ENCODE assay signal across 24 mouse cellular contexts in the genomic region with DNA sequence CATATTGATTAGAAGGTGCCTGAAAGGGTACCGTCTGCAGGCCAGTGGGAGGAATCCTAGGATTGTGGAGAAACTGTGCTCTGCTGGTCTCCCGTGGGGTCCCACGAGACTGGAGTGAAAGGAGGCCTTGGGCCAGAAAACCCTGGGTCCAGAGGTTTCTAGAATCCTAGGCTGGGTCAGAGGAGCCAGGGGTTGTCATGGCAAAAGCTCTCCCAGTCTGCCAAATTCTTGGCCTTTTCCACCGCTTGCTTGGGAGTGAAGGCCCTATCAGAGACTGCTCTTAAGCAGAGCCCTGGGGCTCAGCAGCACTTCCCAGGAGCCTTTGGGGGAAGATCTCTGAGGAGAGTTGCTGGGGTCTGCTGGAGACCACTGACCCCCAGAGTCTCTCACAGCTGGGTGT. TPM values are rescaled to one million over a fixed set of nuclear protein-coding genes. Genes with fewer than 3 reads are reported as not detected.
DNase-seq lines count a peak whose midpoint lies in the region; ATAC-seq lines count a peak whose summit lies in the region.
"Had no signal": no experiment of that assay in that cellular context is flagged by ENCODE, and none has a peak within 500 bp of the region (broad histone marks: within the 10 kb centered on the region; RNA-seq: fewer than 3 reads in every experiment).

No protein-coding gene starts in this region.

- H3K9me3 ChIP-seq in hindbrain, embryonic 13.5 days: 0 out of 2 replicates have a peak, but pooled peaks cover 3% of the 10 kb centered on the region
- no peaks in the 10 kb centered on the region for H3K9me3 ChIP-seq in hindbrain, embryonic 14.5 days (ENCODE audit: control insufficient read depth, low read length)
- H3K9me3 ChIP-seq in midbrain, embryonic 13.5 days: no peaks in the 10 kb centered on the region
- H3K9me3 ChIP-seq in midbrain, embryonic 14.5 days (ENCODE audit: control insufficient read depth, low read length): 0 out of 2 replicates have a peak, but pooled peaks cover 2% of the 10 kb centered on the region
- H3K9me3 ChIP-seq in hindbrain, embryonic 16.5 days (ENCODE audit: control insufficient read depth, low read length): no peaks in the 10 kb centered on the region
- H3K9me3 ChIP-seq: limb, embryonic 13.5 days had no signal

- no peak overlapping the region for H3K4me3 ChIP-seq in hindbrain, embryonic 13.5 days
- H3K4me3 ChIP-seq in hindbrain, embryonic 14.5 days (replicated peaks; ENCODE audit: low read length): no peak overlapping the region
- H3K4me3 ChIP-seq in midbrain, embryonic 13.5 days (replicated peaks): no peak overlapping the region
- no peak overlapping the region for H3K4me3 ChIP-seq in midbrain, embryonic 14.5 days (replicated peaks; ENCODE audit: low read depth, low read length)
- no peak overlapping the region for H3K4me3 ChIP-seq in hindbrain, embryonic 16.5 days (ENCODE audit: low read length)
- H3K4me3 ChIP-seq: forebrain, embryonic 10.5 days; heart, adult 2 months; limb, embryonic 13.5 days; liver, embryonic 12.5 days had no signal

- H3K4me1 ChIP-seq in hindbrain, embryonic 13.5 days (replicated peaks): peaks cover 12% of the 10 kb centered on the region
- H3K4me1 ChIP-seq in hindbrain, embryonic 14.5 days (replicated peaks; ENCODE audit: control insufficient read depth, insufficient read depth, low read length): 0 out of 2 replicates have a peak, but pooled peaks cover 5% of the 10 kb centered on the region
- H3K4me1 ChIP-seq in midbrain, embryonic 13.5 days (replicated peaks): peaks cover 20% of the 10 kb centered on the region
- H3K4me1 ChIP-seq in midbrain, embryonic 14.5 days (ENCODE audit: control insufficient read depth, insufficient read depth, low read length): peaks cover under 1% of the 10 kb centered on the region
- peaks cover 2% of the 10 kb centered on the region; the same call in 1 of the 2 replicates for H3K4me1 ChIP-seq in hindbrain, embryonic 16.5 days (ENCODE audit: control insufficient read depth, insufficient read depth, low read depth, low read length)
- H3K4me1 ChIP-seq: limb, embryonic 13.5 days; liver, embryonic 12.5 days had no signal

- 0 out of 2 replicates have a peak overlapping the region, but pooled peaks have one; percentile 2 for H3K9ac ChIP-seq in hindbrain, embryonic 13.5 days
- no peak overlapping the region for H3K9ac ChIP-seq in hindbrain, embryonic 14.5 days
- 0 out of 2 replicates have a peak overlapping the region, but pooled peaks have one; percentile 19 for H3K9ac ChIP-seq in midbrain, embryonic 13.5 days (replicated peaks)
- H3K9ac ChIP-seq in midbrain, embryonic 14.5 days (replicated peaks; ENCODE audit: low read length): no peak overlapping the region
- no peak overlapping the region for H3K9ac ChIP-seq in hindbrain, embryonic 16.5 days (ENCODE audit: low read depth, low read length)
- H3K9ac ChIP-seq: limb, embryonic 13.5 days; liver, embryonic 12.5 days had no signal

- no peaks in the 10 kb centered on the region for H3K27me3 ChIP-seq in hindbrain, embryonic 13.5 days
- H3K27me3 ChIP-seq in hindbrain, embryonic 14.5 days (ENCODE audit: control insufficient read depth, insufficient read depth, low read length): no peaks in the 10 kb centered on the region
- no peaks in the 10 kb centered on the region for H3K27me3 ChIP-seq in midbrain, embryonic 13.5 days
- H3K27me3 ChIP-seq in midbrain, embryonic 14.5 days (ENCODE audit: control insufficient read depth, insufficient read depth, low read length): no peaks in the 10 kb centered on the region
- no peaks in the 10 kb centered on the region for H3K27me3 ChIP-seq in hindbrain, embryonic 16.5 days (replicated peaks; ENCODE audit: control insufficient read depth, insufficient read depth, low read length)
- H3K27me3 ChIP-seq: limb, embryonic 13.5 days; liver, embryonic 12.5 days had no signal

- H3K36me3 ChIP-seq in hindbrain, embryonic 13.5 days: peaks cover 9% of the 10 kb centered on the region
- H3K36me3 ChIP-seq in hindbrain, embryonic 14.5 days (replicated peaks; ENCODE audit: control insufficient read depth, insufficient read depth): no peaks in the 10 kb centered on the region
- H3K36me3 ChIP-seq in midbrain, embryonic 13.5 days: peaks cover 6% of the 10 kb centered on the region
- no peaks in the 10 kb centered on the region for H3K36me3 ChIP-seq in midbrain, embryonic 14.5 days (ENCODE audit: control insufficient read depth, insufficient read depth, low read length)
- no peaks in the 10 kb centered on the region; the same call in 1 of the 2 replicates for H3K36me3 ChIP-seq in hindbrain, embryonic 16.5 days (ENCODE audit: control insufficient read depth, insufficient read depth, low read length)
- H3K36me3 ChIP-seq: limb, embryonic 13.5 days; liver, embryonic 12.5 days had no signal

- DNase-seq in hindbrain, embryonic 14.5 days (ENCODE audit: low spot score): no peak
- DNase-seq in midbrain, embryonic 14.5 days: no peak
- no peak for DNase-seq in embryo, embryonic 11 days
- DNase-seq in thymus, postnatal 36 days: no peak
- DNase-seq: adrenal gland, postnatal 36 days; cerebellum, adult 11 months; cerebellum, adult 9-11 months; gastrocnemius, postnatal 25 days; heart, adult 2 months; kidney, adult 18-20 months; kidney, postnatal 4 days; lung, adult 18-20 months; lung, postnatal 14 days; right cerebral cortex, postnatal 14 days had no signal

- H3K27ac ChIP-seq in hindbrain, embryonic 13.5 days: no peak overlapping the region
- no peak overlapping the region; the same call in 1 of the 2 replicates for H3K27ac ChIP-seq in hindbrain, embryonic 14.5 days
- H3K27ac ChIP-seq in midbrain, embryonic 13.5 days: peak overlapping the region; percentile 19; the same call in 1 of the 2 replicates
- H3K27ac ChIP-seq in midbrain, embryonic 14.5 days (replicated peaks; ENCODE audit: low read depth, low read length): no peak overlapping the region
- H3K27ac ChIP-seq in hindbrain, embryonic 16.5 days (ENCODE audit: low read depth, low read length): no peak overlapping the region
- H3K27ac ChIP-seq: forebrain, embryonic 10.5 days; heart, adult 2 months; limb, embryonic 13.5 days; liver, embryonic 12.5 days had no signal

- no peak for ATAC-seq in hindbrain, embryonic 13.5 days (ENCODE audit: low FRiP score)
- ATAC-seq in hindbrain, embryonic 14.5 days (ENCODE audit: low FRiP score): no peak
- ATAC-seq in midbrain, embryonic 13.5 days: no peak
- no peak for ATAC-seq in midbrain, embryonic 14.5 days (ENCODE audit: low FRiP score, low TSS enrichment)
- 0 out of 2 replicates have a peak, but pooled peaks have one; percentile 32 for ATAC-seq in hindbrain, embryonic 16.5 days
- ATAC-seq: activated CD4-positive, CD25-positive, alpha-beta regulatory T cell, adult 4 months; forebrain, embryonic 16.5 days; inflammation-experienced regulatory T-cells, adult 6 months; liver, embryonic 12.5 days had no signal

- no peak overlapping the region for H3K4me2 ChIP-seq in hindbrain, embryonic 13.5 days
- H3K4me2 ChIP-seq in hindbrain, embryonic 14.5 days (replicated peaks): no peak overlapping the region
- no peak overlapping the region for H3K4me2 ChIP-seq in midbrain, embryonic 13.5 days (replicated peaks)
- H3K4me2 ChIP-seq in midbrain, embryonic 14.5 days (ENCODE audit: low read length): no peak overlapping the region
- no peak overlapping the region for H3K4me2 ChIP-seq in hindbrain, embryonic 16.5 days (ENCODE audit: low read length)
- H3K4me2 ChIP-seq: limb, embryonic 13.5 days; liver, embryonic 12.5 days had no signal

- 67% methylated on average over 4 of the region's 4 CpGs for WGBS in hindbrain, embryonic 13.5 days
- WGBS in hindbrain, embryonic 14.5 days: 58% methylated on average over 4 of the region's 4 CpGs
- 51% methylated on average over 4 of the region's 4 CpGs for WGBS in midbrain, embryonic 13.5 days
- WGBS in midbrain, embryonic 14.5 days: 37% methylated on average over 4 of the region's 4 CpGs
- 44% methylated on average over 4 of the region's 4 CpGs for WGBS in hindbrain, embryonic 16.5 days

RNA-seq across cellular contexts. Expression of a gene that starts 25.6 kb away (rescaled TPM):
- polyA plus RNA-seq in hindbrain, embryonic 13.5 days (2015; fragmentation: Nextera tagmentation; extraction: Ambion mirVana): 90.8 and 99.2 TPM in 2 replicates
- 108 and 117 TPM in 2 replicates for polyA plus RNA-seq in hindbrain, embryonic 14.5 days (2014; fragmentation: Nextera tagmentation; extraction: Ambion mirVana)
- polyA plus RNA-seq in midbrain, embryonic 13.5 days (2015; fragmentation: Nextera tagmentation; extraction: Ambion mirVana): 74.6 and 78.5 TPM in 2 replicates
- polyA plus RNA-seq in midbrain, embryonic 14.5 days (2014; fragmentation: Nextera tagmentation; extraction: Ambion mirVana): 96.7 and 100 TPM in 2 replicates
- 137 and 146 TPM in 2 replicates for polyA plus RNA-seq in hindbrain, embryonic 16.5 days (2015; fragmentation: Nextera tagmentation; extraction: Ambion mirVana)
- polyA plus RNA-seq: activated CD4-positive, CD25-positive, alpha-beta regulatory T cell, adult 4 months; C2C12 had no signal

Comparison
In these comparisons a context has a peak if more than half of its experiments do, and no peak if none do; other contexts are left out.
1. H3K9ac ChIP-seq: peak in hindbrain, embryonic 13.5 days (single experiment) and midbrain, embryonic 13.5 days (single experiment); none in hindbrain, embryonic 14.5 days (single experiment), midbrain, embryonic 14.5 days (single experiment) and hindbrain, embryonic 16.5 days (single experiment).